Mouse (Mus musculus) cortical plate, adult 2 months (tissue): ENCODE results near the gene Hivep3.

Source experiments
- CTCF ChIP-seq: fragments of 200-500 bp; IDR thresholded peaks from 2 replicates; pipeline ENCODE4 v1.5.1; 2011; ENCODE audit warnings: mild to moderate bottlenecking, control low read depth, low read length; ENCODE audit not compliant: insufficient read depth; ENCODE audit errors: extremely low read depth
- POLR2A ChIP-seq: fragments of 200-500 bp; IDR thresholded peaks from 2 replicates; pipeline ENCODE4 v1.6.1; 2011; ENCODE audit warnings: mild to moderate bottlenecking, low read length, control low read depth; ENCODE audit not compliant: insufficient read depth; ENCODE audit errors: extremely low read depth

GRCm38 (mm10) chr4:119786721-119787120, 53.1 kb downstream of the Hivep3 start:
- TF ChIP-seq POLR2A (no peak), CTCF (no peak)
